Mouse (Mus musculus): ENCODE measurements around the gene Irak3. TPM values are rescaled to one million over a fixed set of nuclear protein-coding genes. Genes with fewer than 3 reads are reported as not detected.
A peak's percentile ranks its signal among the peaks of the same experiment; 100 is the strongest.

Gene Irak3
- polyA plus RNA-seq, 1 experiment from 2014 or later = 0.75 TPM

DNA sequence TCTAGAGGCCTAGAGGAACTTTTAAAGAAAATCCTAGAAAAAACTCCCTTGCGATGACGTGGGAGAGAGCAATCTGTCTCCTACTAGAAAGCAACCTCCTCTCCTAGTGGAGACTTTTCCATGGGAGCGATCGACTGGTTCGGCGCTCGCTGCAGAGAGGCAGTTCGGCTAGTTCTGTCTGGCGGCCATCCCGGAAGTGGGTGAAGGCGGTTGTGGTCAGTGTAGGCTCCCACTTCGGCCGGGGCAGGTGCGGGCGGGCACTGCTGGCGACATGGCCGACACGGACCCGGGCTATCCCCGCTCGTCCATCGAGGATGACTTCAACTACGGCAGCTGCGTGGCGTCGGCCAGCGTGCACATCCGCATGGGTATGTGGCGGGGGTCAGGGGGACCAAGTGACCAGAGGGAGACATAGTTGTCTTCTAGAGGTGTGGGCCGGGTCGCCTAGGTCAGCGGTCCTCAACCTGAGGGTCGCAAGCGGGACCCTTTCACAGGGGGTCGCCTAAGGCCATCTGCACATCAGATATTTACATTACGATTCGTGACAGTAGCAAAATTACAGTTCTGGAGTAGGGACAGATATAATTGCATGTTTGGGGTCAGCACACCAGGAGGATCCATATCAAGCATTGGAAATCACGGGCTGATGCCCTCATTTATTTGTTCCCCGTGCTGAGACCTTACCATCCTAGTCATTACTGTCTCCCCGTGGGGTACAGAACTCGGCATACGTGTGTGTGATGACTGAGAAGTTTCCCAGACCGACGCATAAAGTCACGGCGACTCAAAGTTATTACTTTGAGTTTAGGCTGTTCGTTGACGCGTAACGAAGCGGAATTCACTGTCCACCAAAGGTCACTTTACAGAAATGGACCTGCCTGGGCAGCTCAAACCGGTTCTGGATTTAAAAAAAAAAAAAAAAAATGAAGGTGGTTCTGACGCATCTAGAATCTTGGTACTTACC, 6.9 kb upstream of the Irak3 start:
- Histone ChIP-seq H3K4me1 (replicated peaks; ENCODE audit: control insufficient read depth, insufficient read depth) (no peaks in the 10 kb centered on the region), H3K36me3 (ENCODE audit: control insufficient read depth, insufficient read depth, low read length) (no peaks in the 10 kb centered on the region), H3K4me2 (replicated peaks; ENCODE audit: low read depth) (peak overlapping the region; percentile 69), H3K27ac (replicated peaks) (peak overlapping the region; percentile 74), H3K4me3 (ENCODE audit: low read depth, low read length) (peak overlapping the region; percentile 97), H3K9me3 (ENCODE audit: control insufficient read depth, low read length) (no peaks in the 10 kb centered on the region), H3K27me3 (ENCODE audit: control insufficient read depth, insufficient read depth, low read length) (no peaks in the 10 kb centered on the region), H3K9ac (ENCODE audit: low read length) (peak overlapping the region; percentile 79)
- ATAC-seq (ENCODE audit: low FRiP score, low TSS enrichment) (peak; percentile 93), DNase-seq (ENCODE audit: low spot score) (peak; percentile 91)
- 3% methylated on average over 53 of the region's 53 CpGs for WGBS
- TF ChIP-seq CTCF (IDR thresholded peaks at IDR 0.05; ENCODE audit: low read depth) = peak; percentile 62
- TF ChIP-seq EP300 (optimal IDR thresholded peaks at IDR 0.05) = no peak

- Histone ChIP-seq H3K27ac (replicated peaks) (no peak overlapping the region), H3K4me2 (replicated peaks; ENCODE audit: low read depth) (no peak overlapping the region), H3K4me1 (replicated peaks; ENCODE audit: control insufficient read depth, insufficient read depth) (no peaks in the 10 kb centered on the region), H3K9ac (ENCODE audit: low read length) (no peak overlapping the region), H3K4me3 (ENCODE audit: low read depth, low read length) (no peak overlapping the region), H3K9me3 (ENCODE audit: control insufficient read depth, low read length) (no peaks in the 10 kb centered on the region), H3K27me3 (ENCODE audit: control insufficient read depth, insufficient read depth, low read length) (no peaks in the 10 kb centered on the region), H3K36me3 (ENCODE audit: control insufficient read depth, insufficient read depth, low read length) (no peaks in the 10 kb centered on the region)
- no peak for DNase-seq (ENCODE audit: low spot score)
- TF ChIP-seq EP300 (optimal IDR thresholded peaks at IDR 0.05) = no peak
- no peak for ATAC-seq (ENCODE audit: low FRiP score, low TSS enrichment)
- WGBS = 83% methylated on average over 8 of the region's 8 CpGs
These were observed 6.1 kb upstream of the Irak3 start for GRCm38 (mm10) chr10:120208015-120208414.

GRCm38 (mm10) chr10:120204591-120205210, 2.8 kb upstream of the Irak3 start:
- H3K27me3 ChIP-seq (ENCODE audit: control insufficient read depth, insufficient read depth, low read length) = no peaks in the 10 kb centered on the region
- ATAC-seq (ENCODE audit: low FRiP score, low TSS enrichment) (no peak), DNase-seq (ENCODE audit: low spot score) (no peak)
- H3K27ac ChIP-seq (replicated peaks) = no peak overlapping the region
- TF ChIP-seq CTCF (IDR thresholded peaks at IDR 0.05; ENCODE audit: low read depth) (no peak), EP300 (optimal IDR thresholded peaks at IDR 0.05) (no peak)
- no peaks in the 10 kb centered on the region for H3K36me3 ChIP-seq (ENCODE audit: control insufficient read depth, insufficient read depth, low read length)
- 71% methylated on average over 13 of the region's 13 CpGs for WGBS
- H3K4me3 ChIP-seq (ENCODE audit: low read depth, low read length) = no peak overlapping the region
- no peaks in the 10 kb centered on the region for H3K9me3 ChIP-seq (ENCODE audit: control insufficient read depth, low read length)
- no peak overlapping the region for H3K4me2 ChIP-seq (replicated peaks; ENCODE audit: low read depth)
- H3K9ac ChIP-seq (ENCODE audit: low read length) = no peak overlapping the region
- H3K4me1 ChIP-seq (replicated peaks; ENCODE audit: control insufficient read depth, insufficient read depth) = no peaks in the 10 kb centered on the region

GRCm38 (mm10) chr10:120202467-120203250, 729 bp upstream of the Irak3 start:
- Histone ChIP-seq H3K4me1 (replicated peaks; ENCODE audit: control insufficient read depth, insufficient read depth) (no peaks in the 10 kb centered on the region), H3K9me3 (ENCODE audit: control insufficient read depth, low read length) (no peaks in the 10 kb centered on the region), H3K27ac (replicated peaks) (no peak overlapping the region), H3K9ac (ENCODE audit: low read length) (no peak overlapping the region), H3K4me3 (ENCODE audit: low read depth, low read length) (no peak overlapping the region), H3K36me3 (ENCODE audit: control insufficient read depth, insufficient read depth, low read length) (no peaks in the 10 kb centered on the region), H3K27me3 (ENCODE audit: control insufficient read depth, insufficient read depth, low read length) (no peaks in the 10 kb centered on the region), H3K4me2 (replicated peaks; ENCODE audit: low read depth) (0 out of 2 replicates have a peak overlapping the region, but pooled peaks have one; percentile 83)
- 71% methylated on average over 16 of the region's 16 CpGs for WGBS
- DNase-seq (ENCODE audit: low spot score) (no peak), ATAC-seq (ENCODE audit: low FRiP score, low TSS enrichment) (no peak)
- TF ChIP-seq CTCF (IDR thresholded peaks at IDR 0.05; ENCODE audit: low read depth) (no peak), EP300 (optimal IDR thresholded peaks at IDR 0.05) (no peak)

DNA sequence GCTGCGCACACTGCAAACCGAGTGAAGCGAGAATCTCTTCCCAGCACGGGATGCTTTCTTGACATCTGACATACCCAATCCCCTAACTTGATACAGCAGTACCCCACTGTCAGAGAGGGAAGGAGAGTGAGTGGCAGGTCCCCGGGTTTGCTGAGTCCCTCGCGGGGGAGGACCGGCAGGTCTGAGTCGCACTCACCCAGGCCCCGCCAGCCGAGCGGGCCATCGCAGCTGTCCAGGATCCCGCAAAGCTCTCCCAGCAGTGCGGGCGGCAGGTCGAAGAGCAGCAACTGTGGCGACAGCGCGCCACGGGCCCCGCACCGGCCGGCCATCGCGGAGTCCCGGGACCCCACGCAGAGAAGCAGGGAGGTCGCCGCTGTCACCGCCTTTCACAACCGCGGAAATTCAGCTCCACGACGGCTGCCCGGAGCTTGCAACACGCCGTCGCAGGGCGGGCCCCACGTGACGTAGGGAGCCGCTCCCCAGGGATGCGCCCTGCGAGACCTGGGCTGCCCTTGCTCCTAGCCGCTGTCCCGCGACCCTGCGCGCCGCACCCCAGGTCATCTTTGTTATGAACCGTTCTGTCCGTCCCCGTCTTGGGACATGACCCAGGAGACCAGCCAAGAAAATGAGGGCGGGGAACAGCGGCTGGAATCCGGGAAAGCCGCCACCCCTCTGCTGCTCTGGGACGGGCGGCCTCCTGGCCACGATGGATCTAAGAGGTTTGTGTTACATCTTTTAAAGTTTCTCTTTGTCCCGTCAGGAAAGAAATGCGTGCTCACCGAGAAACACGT, 604 bp downstream of the Irak3 start, which contains the start of gene Tmbim4:
Gene Tmbim4 (plus strand): TSS at position 460 of the 791 bp plus-strand sequence.
- Histone ChIP-seq H3K27ac (replicated peaks) (peak within 1 kb of the TSS; percentile 58), H3K36me3 (ENCODE audit: control insufficient read depth, insufficient read depth, low read length) (no peaks in the 10 kb centered on the region), H3K4me3 (ENCODE audit: low read depth, low read length) (peak within 1 kb of the TSS; percentile 55), H3K4me1 (replicated peaks; ENCODE audit: control insufficient read depth, insufficient read depth) (no peaks in the 10 kb centered on the region), H3K27me3 (ENCODE audit: control insufficient read depth, insufficient read depth, low read length) (no peaks in the 10 kb centered on the region), H3K4me2 (replicated peaks; ENCODE audit: low read depth) (peak within 1 kb of the TSS; percentile 83), H3K9me3 (ENCODE audit: control insufficient read depth, low read length) (no peaks in the 10 kb centered on the region), H3K9ac (ENCODE audit: low read length) (peak within 1 kb of the TSS; percentile 57)
- DNase-seq (ENCODE audit: low spot score) (peak; percentile 70), ATAC-seq (ENCODE audit: low FRiP score, low TSS enrichment) (peak; percentile 81)
- TF ChIP-seq EP300 (optimal IDR thresholded peaks at IDR 0.05) (no peak), CTCF (IDR thresholded peaks at IDR 0.05; ENCODE audit: low read depth) (no peak)
- 1% methylated on average over 59 of the region's 65 CpGs for WGBS

Data from stomach, postnatal 0 days (tissue).